Mouse (Mus musculus): ENCODE measurements around the gene Actl10. TPM values are rescaled to one million over a fixed set of nuclear protein-coding genes. Genes with fewer than 3 reads are reported as not detected.

Gene Actl10
- polyA plus RNA-seq, 1 experiment from 2014 or later, result 0.26 TPM

DNA sequence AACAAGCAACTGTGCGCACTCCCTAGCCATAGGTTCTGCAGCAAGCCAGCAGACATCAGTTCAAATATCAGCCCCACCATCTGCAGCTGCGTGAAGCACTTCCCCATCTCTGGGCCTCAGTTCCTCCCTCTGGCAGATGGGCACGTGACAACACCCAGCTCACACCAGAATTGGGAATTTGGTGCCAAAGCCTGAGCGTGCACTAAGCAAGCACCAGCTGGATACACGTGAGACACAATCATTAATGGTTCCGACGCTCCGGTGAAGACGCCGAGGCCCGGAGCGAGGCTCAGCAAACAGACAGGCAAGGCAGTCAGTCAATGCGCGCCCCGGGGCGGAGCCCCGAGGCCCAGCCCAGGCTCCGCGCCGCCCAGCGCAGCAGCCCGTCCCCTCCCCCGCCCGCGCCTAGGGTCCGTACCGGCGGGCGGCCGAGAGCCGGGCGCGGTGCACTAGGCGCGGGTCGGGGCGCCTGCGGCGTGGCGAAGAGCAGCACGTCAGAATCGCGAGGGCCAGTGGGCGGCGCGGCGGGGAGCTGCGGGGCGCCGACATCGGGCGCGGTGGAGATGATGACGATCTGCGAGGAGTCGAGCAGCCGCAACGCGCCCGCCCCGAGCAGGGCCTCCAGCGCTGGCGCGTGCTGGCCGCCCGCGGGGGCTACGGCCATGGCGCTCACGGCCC, 17.6 kb downstream of the Actl10 start:
- Histone ChIP-seq H3K4me1 (replicated peaks) (peaks cover 39% of the 10 kb centered on the region), H3K36me3 (no peaks in the 10 kb centered on the region), H3K4me2 (peak overlapping the region; percentile 92), H3K9me3 (replicated peaks) (no peaks in the 10 kb centered on the region), H3K4me3 (peak overlapping the region; percentile 77), H3K27me3 (no peaks in the 10 kb centered on the region), H3K9ac (peak overlapping the region; percentile 74), H3K27ac (peak overlapping the region; percentile 78)
- WGBS, result under 1% methylated on average over 66 of the region's 70 CpGs
- ATAC-seq (replicated peaks; ENCODE audit: insufficient number of reproducible peaks, insufficient read depth, low FRiP score, low read depth), result peak; percentile 83

DNA sequence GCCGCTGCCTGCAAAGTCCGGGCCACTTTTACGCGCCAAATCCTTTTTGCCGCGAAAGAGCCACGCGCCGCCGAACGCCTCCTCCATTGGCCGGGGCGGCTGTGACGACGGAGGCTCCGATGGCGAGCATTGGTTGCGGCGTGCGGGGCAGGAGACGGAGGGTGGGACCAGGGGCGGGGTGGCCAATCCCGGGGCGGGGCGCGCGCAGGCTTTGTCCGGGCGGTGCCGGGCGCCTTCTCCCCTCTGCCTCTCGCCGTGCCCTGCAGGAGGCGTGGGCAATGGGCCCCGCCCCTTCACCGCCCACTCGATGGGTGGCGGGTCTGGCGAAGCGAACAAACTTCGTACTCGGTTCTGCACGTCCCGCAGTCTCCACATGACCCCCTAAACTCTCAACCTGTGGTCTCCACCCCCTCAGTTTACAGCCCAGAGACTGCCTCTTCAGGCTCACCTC, 18.3 kb downstream of the Actl10 start, which contains the start of gene E2f1:
TSS of gene E2f1 (minus strand) at position 57 of the 451 bp plus-strand sequence.
- no peaks in the 10 kb centered on the region for H3K27me3 ChIP-seq
- peak; percentile 97 for ATAC-seq (replicated peaks; ENCODE audit: insufficient number of reproducible peaks, insufficient read depth, low FRiP score, low read depth)
- WGBS, result under 1% methylated on average over 37 of the region's 44 CpGs

DNA sequence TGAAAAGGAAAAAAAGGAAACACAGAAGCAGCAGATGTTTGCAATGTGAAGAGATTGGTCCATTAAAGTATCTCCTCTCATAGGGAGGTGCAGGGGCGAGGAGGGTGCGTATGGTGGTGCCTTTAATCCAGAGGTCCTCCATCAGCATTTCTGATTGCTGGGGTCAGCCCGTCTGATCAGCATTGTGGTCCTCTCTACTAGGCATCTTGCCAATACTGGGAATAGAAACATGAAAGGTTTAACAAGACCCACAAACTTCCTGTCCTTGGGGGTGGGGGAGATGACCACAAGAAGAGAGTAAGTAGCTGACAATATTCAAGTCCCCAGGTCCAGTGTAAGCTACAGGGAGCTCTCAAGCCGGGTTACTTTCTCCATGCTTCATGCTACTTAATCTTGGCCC, 19.1 kb downstream of the Actl10 start:
- H3K4me1 ChIP-seq (replicated peaks), result peaks cover 39% of the 10 kb centered on the region
- no peak for ATAC-seq (replicated peaks; ENCODE audit: insufficient number of reproducible peaks, insufficient read depth, low FRiP score, low read depth)
- H3K27me3 ChIP-seq, result no peaks in the 10 kb centered on the region
- H3K4me2 ChIP-seq, result peak overlapping the region; percentile 92
- WGBS, result 54% methylated on average over 4 of the region's 4 CpGs
- H3K9me3 ChIP-seq (replicated peaks), result no peaks in the 10 kb centered on the region
- H3K9ac ChIP-seq, result no peak overlapping the region
- peak overlapping the region; percentile 77; the same call in 1 of the 2 replicates for H3K4me3 ChIP-seq
- H3K36me3 ChIP-seq, result no peaks in the 10 kb centered on the region
- 0 out of 2 replicates have a peak overlapping the region, but pooled peaks have one; percentile 65 for H3K27ac ChIP-seq

More for the DNA sequence above, 18.3 kb downstream of the Actl10 start, which contains the start of gene E2f1:
- Histone ChIP-seq H3K4me3 (peak within 1 kb of the TSS; percentile 77), H3K27ac (peak within 1 kb of the TSS; percentile 78), H3K9ac (peak within 1 kb of the TSS; percentile 74), H3K36me3 (no peaks in the 10 kb centered on the region), H3K4me2 (peak within 1 kb of the TSS; percentile 92), H3K9me3 (replicated peaks) (no peaks in the 10 kb centered on the region), H3K4me1 (replicated peaks) (peaks cover 39% of the 10 kb centered on the region)

DNA sequence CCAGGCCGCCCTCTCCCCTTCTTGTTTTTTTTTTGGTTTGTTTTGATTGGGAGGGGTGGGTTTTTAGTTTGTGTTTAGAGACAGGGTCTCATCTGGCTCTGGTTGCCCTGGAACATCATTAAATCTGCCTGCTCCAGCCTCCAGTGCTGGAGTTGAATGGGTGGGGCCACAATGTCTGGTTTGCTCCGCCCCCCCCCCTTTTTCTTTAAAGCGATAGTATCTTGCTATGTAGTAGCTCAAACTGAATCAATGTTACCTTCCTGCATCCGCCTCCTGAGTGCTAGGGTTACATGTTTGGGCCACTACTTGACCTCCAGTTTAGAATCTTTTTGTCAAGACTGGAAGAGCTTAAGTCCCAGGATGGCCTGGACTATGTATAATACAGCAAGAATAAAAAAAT, 19.7 kb downstream of the Actl10 start:
- Histone ChIP-seq H3K27me3 (no peaks in the 10 kb centered on the region), H3K9ac (no peak overlapping the region), H3K27ac (no peak overlapping the region), H3K4me2 (no peak overlapping the region), H3K4me3 (no peak overlapping the region), H3K36me3 (no peaks in the 10 kb centered on the region), H3K9me3 (replicated peaks) (no peaks in the 10 kb centered on the region), H3K4me1 (replicated peaks) (peaks cover 36% of the 10 kb centered on the region)
- WGBS, result 84% methylated on average over 4 of the region's 4 CpGs
- ATAC-seq (replicated peaks; ENCODE audit: insufficient number of reproducible peaks, insufficient read depth, low FRiP score, low read depth), result no peak

DNA sequence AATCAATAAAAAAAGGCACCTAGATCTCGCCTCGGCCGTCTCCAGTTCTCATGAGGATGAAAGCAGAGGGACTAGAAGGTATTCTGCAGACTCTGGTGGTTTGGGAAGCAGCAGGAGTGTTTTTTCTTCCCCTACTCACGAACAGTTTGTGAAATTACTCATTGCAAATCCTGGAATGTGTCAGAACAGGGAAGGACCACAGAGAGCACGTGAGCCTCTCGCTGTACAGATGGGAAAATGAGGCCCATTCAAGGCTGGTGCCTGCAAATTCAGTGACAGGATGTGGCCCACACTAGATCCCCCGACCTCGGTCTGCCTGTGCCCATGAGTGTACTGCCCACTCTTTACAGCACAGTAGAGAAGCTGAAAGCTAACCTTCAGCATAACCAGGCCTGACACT, 20.4 kb downstream of the Actl10 start:
- no peaks in the 10 kb centered on the region for H3K36me3 ChIP-seq
- H3K9me3 ChIP-seq (replicated peaks), result no peaks in the 10 kb centered on the region
- H3K27me3 ChIP-seq, result no peaks in the 10 kb centered on the region
- ATAC-seq (replicated peaks; ENCODE audit: insufficient number of reproducible peaks, insufficient read depth, low FRiP score, low read depth), result no peak
- no peak overlapping the region for H3K4me2 ChIP-seq
- no peak overlapping the region for H3K4me3 ChIP-seq
- no peak overlapping the region for H3K27ac ChIP-seq
- no peak overlapping the region for H3K9ac ChIP-seq
- H3K4me1 ChIP-seq (replicated peaks), result peaks cover 32% of the 10 kb centered on the region
- WGBS, result 72% methylated on average over 8 of the region's 8 CpGs

DNA sequence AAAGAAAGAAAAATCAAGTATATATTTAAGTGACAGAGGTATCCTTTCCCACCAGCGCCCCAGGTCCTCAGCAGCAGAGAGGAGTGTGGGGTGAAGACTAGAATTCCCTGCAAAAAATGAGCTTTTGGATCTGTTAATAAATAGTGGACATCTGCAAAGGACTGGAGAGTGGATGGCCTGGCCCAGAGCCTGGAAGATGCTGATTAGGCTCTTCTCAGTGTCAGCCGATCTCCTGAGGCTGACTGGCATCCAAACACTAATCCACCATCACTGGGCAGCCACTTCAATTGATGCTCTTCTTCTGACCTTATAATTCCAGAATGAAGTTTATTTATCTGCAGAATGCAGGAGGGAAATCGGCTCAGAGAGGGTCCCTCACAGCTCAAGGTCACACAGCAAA, 21.4 kb downstream of the Actl10 start:
- no peak overlapping the region for H3K4me3 ChIP-seq
- H3K27me3 ChIP-seq, result no peaks in the 10 kb centered on the region
- no peaks in the 10 kb centered on the region for H3K36me3 ChIP-seq
- peaks cover 23% of the 10 kb centered on the region for H3K4me1 ChIP-seq (replicated peaks)
- ATAC-seq (replicated peaks; ENCODE audit: insufficient number of reproducible peaks, insufficient read depth, low FRiP score, low read depth), result no peak
- H3K9me3 ChIP-seq (replicated peaks), result no peaks in the 10 kb centered on the region
- no peak overlapping the region for H3K4me2 ChIP-seq
- no peak overlapping the region for H3K9ac ChIP-seq
- no peak overlapping the region for H3K27ac ChIP-seq
- 75% methylated on average over 3 of the region's 3 CpGs for WGBS

DNA sequence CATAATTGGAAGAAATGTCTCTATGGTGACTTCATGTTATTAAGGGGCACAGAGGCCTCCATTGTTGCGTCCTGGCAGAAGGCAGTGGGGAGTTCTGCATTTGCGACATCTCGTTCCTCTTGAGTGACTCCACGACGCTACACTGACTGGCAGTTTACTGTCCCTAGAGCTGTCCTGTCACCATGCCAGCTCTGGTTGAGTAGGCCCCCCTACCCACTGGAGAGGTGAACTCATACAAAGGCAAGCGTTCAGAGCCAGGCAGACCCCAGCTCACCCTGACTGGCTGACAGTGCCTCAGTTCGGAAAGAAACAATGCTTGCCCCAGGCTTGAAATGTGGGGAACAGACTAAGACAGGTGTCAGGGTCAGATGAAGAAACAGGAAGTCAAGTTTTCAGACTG, 22.7 kb downstream of the Actl10 start:
- no peak for ATAC-seq (replicated peaks; ENCODE audit: insufficient number of reproducible peaks, insufficient read depth, low FRiP score, low read depth)
- Histone ChIP-seq H3K27ac (no peak overlapping the region), H3K36me3 (no peaks in the 10 kb centered on the region), H3K4me2 (no peak overlapping the region), H3K9me3 (replicated peaks) (no peaks in the 10 kb centered on the region), H3K27me3 (no peaks in the 10 kb centered on the region), H3K4me3 (no peak overlapping the region), H3K9ac (no peak overlapping the region), H3K4me1 (replicated peaks) (peaks cover 11% of the 10 kb centered on the region)
- WGBS, result 74% methylated on average over 7 of the region's 7 CpGs

DNA sequence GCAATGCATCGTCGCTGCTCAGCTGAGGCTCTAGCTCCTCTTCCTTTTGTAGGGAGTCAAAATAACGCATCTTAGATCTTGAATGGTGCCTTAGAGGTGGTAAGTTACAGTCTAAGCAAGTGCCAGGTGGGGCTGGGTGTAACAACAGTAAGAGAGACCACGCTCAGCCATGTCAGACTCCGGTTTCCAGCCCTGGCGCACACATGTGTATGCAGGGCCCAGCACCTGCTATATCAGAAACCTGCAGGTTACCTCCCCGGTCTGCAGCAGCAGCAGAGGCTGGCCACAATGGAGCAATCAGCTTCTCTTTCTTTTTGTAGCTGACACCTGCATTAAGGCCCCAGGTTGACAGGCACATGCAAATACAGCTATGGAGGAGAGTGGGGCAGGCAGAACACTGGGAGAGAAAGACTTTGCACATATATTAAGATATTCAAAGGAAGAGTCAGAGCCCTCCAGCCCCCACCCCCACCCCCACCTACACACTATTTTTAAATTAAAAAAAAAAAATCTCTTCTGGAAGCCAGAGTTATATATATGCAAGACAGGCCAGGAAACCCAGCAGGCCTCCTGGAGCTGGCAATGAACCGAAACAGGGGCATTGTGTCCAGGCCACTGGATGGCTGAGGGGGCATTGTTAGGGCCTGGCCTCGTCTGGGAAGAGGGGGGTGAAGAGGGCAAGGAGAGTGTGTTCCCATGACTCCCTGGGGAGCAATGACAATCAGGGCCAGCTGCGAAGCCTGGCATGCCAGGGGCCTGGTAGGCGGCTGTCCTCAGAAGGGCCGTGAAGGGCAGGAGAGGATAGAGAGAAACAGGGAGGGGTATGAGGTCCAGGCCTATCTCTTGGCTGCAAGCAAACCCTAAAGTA, 25.5 kb downstream of the Actl10 start:
- Histone ChIP-seq H3K4me2 (no peak overlapping the region), H3K4me3 (no peak overlapping the region), H3K9me3 (replicated peaks) (no peaks in the 10 kb centered on the region), H3K27ac (no peak overlapping the region), H3K9ac (no peak overlapping the region), H3K36me3 (no peaks in the 10 kb centered on the region), H3K4me1 (replicated peaks) (peaks cover 5% of the 10 kb centered on the region), H3K27me3 (no peaks in the 10 kb centered on the region)
- ATAC-seq (replicated peaks; ENCODE audit: insufficient number of reproducible peaks, insufficient read depth, low FRiP score, low read depth), result peak; percentile 57; the same call in 1 of the 2 replicates
- 54% methylated on average over 12 of the region's 12 CpGs for WGBS

DNA sequence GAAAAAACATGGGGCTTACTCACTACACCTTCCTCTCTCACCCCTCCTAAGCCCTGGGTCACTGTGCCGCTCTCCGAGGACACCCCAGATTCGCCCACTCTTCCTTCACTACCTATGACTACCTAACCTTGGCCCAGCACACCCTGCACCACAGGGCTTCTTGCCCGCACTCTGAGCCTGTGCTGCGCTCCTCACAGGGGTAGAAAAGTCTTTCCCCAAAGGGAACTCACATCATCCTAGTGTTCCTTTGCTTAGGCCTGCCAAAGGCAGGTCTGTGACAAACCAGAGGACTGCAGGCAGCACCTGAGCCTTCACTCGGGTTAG, 26.1 kb downstream of the Actl10 start:
- WGBS, result 79% methylated on average over 6 of the region's 6 CpGs
- no peak overlapping the region for H3K27ac ChIP-seq
- no peak overlapping the region for H3K4me3 ChIP-seq
- no peaks in the 10 kb centered on the region for H3K9me3 ChIP-seq (replicated peaks)
- no peak for ATAC-seq (replicated peaks; ENCODE audit: insufficient number of reproducible peaks, insufficient read depth, low FRiP score, low read depth)
- H3K4me1 ChIP-seq (replicated peaks), result peaks cover 5% of the 10 kb centered on the region
- no peaks in the 10 kb centered on the region for H3K27me3 ChIP-seq
- H3K36me3 ChIP-seq, result no peaks in the 10 kb centered on the region
- H3K4me2 ChIP-seq, result no peak overlapping the region
- H3K9ac ChIP-seq, result no peak overlapping the region

DNA sequence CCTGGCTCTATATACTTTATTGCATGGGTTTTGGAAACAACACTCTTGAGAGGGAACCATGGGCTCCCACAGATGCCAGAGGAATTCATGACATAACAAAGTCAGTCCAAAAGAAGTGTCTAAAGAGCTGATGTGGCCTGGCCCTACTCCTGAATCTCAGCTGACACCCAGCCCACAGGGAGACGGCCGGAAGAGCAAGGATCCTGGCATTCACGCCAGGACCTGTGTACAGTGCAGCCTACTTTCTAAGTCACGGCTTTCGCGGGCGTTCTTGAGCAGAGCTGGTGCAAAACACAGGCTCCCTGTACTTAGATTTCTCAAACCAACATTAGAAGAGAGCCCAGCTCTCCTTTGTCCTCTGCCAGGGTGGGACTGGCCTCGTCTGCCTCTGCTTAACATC, 29.0 kb downstream of the Actl10 start:
- Histone ChIP-seq H3K4me3 (no peak overlapping the region), H3K36me3 (no peaks in the 10 kb centered on the region), H3K27me3 (no peaks in the 10 kb centered on the region), H3K4me2 (no peak overlapping the region), H3K27ac (no peak overlapping the region; the same call in 1 of the 2 replicates), H3K4me1 (replicated peaks) (peaks cover 21% of the 10 kb centered on the region), H3K9me3 (replicated peaks) (no peaks in the 10 kb centered on the region), H3K9ac (no peak overlapping the region)
- WGBS, result 61% methylated on average over 8 of the region's 8 CpGs
- no peak for ATAC-seq (replicated peaks; ENCODE audit: insufficient number of reproducible peaks, insufficient read depth, low FRiP score, low read depth)

DNA sequence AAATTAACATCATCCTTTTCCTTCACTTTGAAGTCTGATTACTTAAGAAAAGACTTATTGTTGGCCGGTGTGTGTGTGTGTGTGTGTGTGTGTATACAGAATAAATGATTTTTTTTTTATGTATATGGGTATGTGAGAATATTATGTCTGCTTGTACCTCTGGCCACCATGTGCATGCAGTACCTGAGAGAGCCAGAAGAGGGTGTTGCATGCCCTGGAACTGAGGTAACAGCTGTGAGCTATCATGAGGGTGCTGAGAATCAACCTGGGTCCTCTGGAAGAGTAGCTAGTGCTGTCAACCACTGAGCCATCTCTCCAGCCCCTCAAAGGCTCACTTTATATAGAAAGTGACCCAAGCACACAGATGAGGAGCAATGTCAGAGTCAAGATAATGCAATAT, 29.8 kb downstream of the Actl10 start:
- no peak overlapping the region for H3K27ac ChIP-seq
- no peak overlapping the region for H3K4me2 ChIP-seq
- peaks cover 21% of the 10 kb centered on the region for H3K4me1 ChIP-seq (replicated peaks)
- H3K9me3 ChIP-seq (replicated peaks), result no peaks in the 10 kb centered on the region
- no peaks in the 10 kb centered on the region for H3K36me3 ChIP-seq
- H3K9ac ChIP-seq, result no peak overlapping the region
- H3K27me3 ChIP-seq, result no peaks in the 10 kb centered on the region
- H3K4me3 ChIP-seq, result no peak overlapping the region
- WGBS, result 97% methylated on average over 1 of the region's 1 CpGs
- no peak for ATAC-seq (replicated peaks; ENCODE audit: insufficient number of reproducible peaks, insufficient read depth, low FRiP score, low read depth)

Data from heart, embryonic 15.5 days (tissue).